Mouse (Mus musculus) layer of hippocampus, adult 11-12 months (tissue): ENCODE measurements around the gene Vmn1r201.

Experiments
- DNase-seq: peaks from one replicate; pipeline ENCODE4 v3.0.0; 2022; ENCODE audit warnings: low spot score

The Vmn1r201 gene

GRCm38 (mm10) chr13:22471623-22472022 lies at the start of gene Vmn1r201:
Vmn1r201 (plus strand) TSS chr13:22471923.
- DNase-seq, result no peak

- DNase-seq, result no peak
These were observed 16.6 kb upstream of the Vmn1r201 start for GRCm38 (mm10) chr13:22455145-22455544.

- DNase-seq, result no peak
These were observed 30.7 kb downstream of the Vmn1r201 start for GRCm38 (mm10) chr13:22502431-22502830.

DNA sequence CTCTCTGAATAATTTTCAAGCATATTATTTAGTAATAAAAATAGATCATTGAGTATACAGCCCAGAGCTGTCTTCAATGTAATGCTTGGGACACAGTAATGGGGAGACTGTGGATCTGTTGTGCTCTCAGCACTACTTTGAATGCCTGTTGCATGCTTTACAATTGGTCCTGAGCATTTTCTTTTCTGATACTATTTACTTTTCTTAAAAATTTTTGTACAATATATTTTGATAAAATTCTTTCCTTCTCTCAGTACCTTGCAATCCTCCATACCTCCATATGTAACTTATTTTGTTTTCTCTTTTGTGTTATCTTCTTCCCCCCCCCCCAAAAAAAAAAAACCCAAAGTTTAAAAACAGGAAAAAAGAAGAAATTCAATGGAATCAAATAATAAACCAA lies 33.6 kb downstream of the Vmn1r201 start, which contains the start of gene Vmn1r202:
Gene Vmn1r202, minus strand, starts transcription at position 101 of the 400 bp plus-strand sequence.
- DNase-seq, result no peak

GRCm38 (mm10) chr13:22517814-22518213 lies 46.1 kb downstream of the Vmn1r201 start, which contains the start of gene Vmn1r203:
Vmn1r203 (plus strand) TSS chr13:22518114.
- DNase-seq, result no peak
